Mouse (Mus musculus) testis, adult 2 months (tissue): ENCODE data around the gene Tnn.

ENCODE experiments used
- CTCF ChIP-seq: fragments of 200-500 bp; IDR thresholded peaks from 2 replicates; pipeline ENCODE4 v1.5.1; 2012; ENCODE audit warnings: low read depth, mild to moderate bottlenecking, inconsistent platforms, low read length, moderate library complexity; ENCODE audit not compliant: control insufficient read depth, insufficient read depth, insufficient replicate concordance
- POLR2A ChIP-seq: fragments of 200-500 bp; IDR thresholded peaks from 2 replicates; pipeline ENCODE4 v1.6.1; 2012; ENCODE audit warnings: low read depth, mild to moderate bottlenecking, inconsistent platforms, low read length, moderate library complexity; ENCODE audit not compliant: control insufficient read depth

DNA sequence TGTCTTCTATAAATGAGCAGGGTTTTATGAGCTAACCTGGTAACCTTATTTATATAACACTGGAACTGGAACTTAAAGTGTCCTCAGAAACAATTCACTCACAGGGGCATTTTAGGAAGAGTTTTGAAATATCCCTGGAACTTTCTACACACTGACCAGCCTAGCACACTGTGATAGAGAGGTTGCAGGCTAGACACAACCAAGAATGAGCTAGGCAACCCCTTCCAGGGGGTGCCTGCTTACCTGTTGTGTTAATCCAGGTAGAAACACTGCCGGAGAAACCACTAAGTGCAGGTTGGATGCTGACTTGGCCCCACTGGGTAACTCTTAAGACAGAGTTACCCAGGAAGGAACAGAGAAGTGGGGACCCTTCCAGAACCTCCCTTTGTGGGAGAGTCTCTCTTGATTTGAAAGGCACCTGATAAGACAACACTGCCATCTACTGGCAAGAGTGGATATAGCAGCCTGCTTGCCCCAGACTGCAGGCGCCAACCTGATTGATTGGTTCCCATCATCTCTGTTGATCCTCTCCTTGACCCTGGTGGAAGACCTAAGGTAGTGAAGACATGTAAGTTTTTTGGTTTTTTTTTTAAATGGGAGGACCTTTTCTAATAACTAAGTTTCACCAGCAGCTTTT lies 72.5 kb downstream of the Tnn start:
- TF ChIP-seq POLR2A: no peak
- peak; percentile 79; the same call in 1 of the 2 replicates for TF ChIP-seq CTCF
